Mouse (Mus musculus) small intestine, adult 2 months (tissue): Measurements from ENCODE around the gene Mdn1. TPM values are rescaled to one million over a fixed set of nuclear protein-coding genes. Genes with fewer than 3 reads are reported as not detected.

Experiments
- H3K27ac ChIP-seq: fragments of 200-500 bp; 2 replicates; pipeline ENCODE4 v1.5.1; 2012; ENCODE audit warnings: low read depth, low read length, control low read depth, inconsistent platforms; ENCODE audit not compliant: insufficient read depth
- H3K27me3 ChIP-seq: fragments of 200-500 bp; 2 replicates; pipeline ENCODE4 v1.6.1; 2012; ENCODE audit warnings: mild to moderate bottlenecking, moderate library complexity, low read length, inconsistent platforms; ENCODE audit not compliant: control insufficient read depth, insufficient read depth
- H3K36me3 ChIP-seq: fragments of 200-500 bp; 2 replicates; pipeline ENCODE4 v1.6.1; 2012; ENCODE audit warnings: mild to moderate bottlenecking, low read length, control low read depth, inconsistent platforms; ENCODE audit not compliant: control insufficient read depth, insufficient read depth
- H3K4me1 ChIP-seq: fragments of 200-500 bp; 2 replicates; pipeline ENCODE4 v1.6.1; 2012; ENCODE audit warnings: low read length, inconsistent platforms, mixed read lengths; ENCODE audit not compliant: control insufficient read depth, insufficient read depth, insufficient read length
- H3K4me3 ChIP-seq: fragments of 200-500 bp; 2 replicates; pipeline ENCODE4 v1.5.1; 2012; ENCODE audit warnings: low read depth, mild to moderate bottlenecking, control low read depth, inconsistent platforms, low read length, moderate library complexity
- CTCF ChIP-seq: fragments of 200-500 bp; IDR thresholded peaks from 2 replicates; pipeline ENCODE4 v1.5.1; 2012; ENCODE audit warnings: low read depth, mild to moderate bottlenecking, control low read depth, inconsistent platforms, low read length, moderate library complexity, mixed read lengths; ENCODE audit not compliant: insufficient replicate concordance, insufficient read length; ENCODE audit errors: extremely low read depth
- POLR2A ChIP-seq: fragments of 200-500 bp; IDR thresholded peaks from 2 replicates; pipeline ENCODE4 v1.6.1; 2012; ENCODE audit warnings: low read depth, mild to moderate bottlenecking, control low read depth, inconsistent platforms, low read length, moderate library complexity
- WGBS: fragments of 180-500 bp; shearing (Covaris S2); methylation state at CpG from one replicate; pipeline ENCODE4 v1.1.7; 2018; 5-methylcytosine and 5-hydroxymethylcytosine counted together
- polyA plus RNA-seq: library from polyadenylated mRNA; depleted of rRNA; stranded (reverse); fragments of >200 nt; gene quantifications from 2 replicates; pipeline ENCODE4 v1.2.3, GENCODE M21; 2012; rRNA removed

Gene Mdn1
- polyA plus RNA-seq, 1 experiment = 2.4 TPM

GRCm38 (mm10) chr4:32817478-32817877, 160.6 kb downstream of the Mdn1 start:
- Histone ChIP-seq H3K4me3 (no peak overlapping the region), H3K27me3 (no peaks in the 10 kb centered on the region), H3K27ac (no peak overlapping the region), H3K36me3 (no peaks in the 10 kb centered on the region), H3K4me1 (no peaks in the 10 kb centered on the region)
- WGBS = 77% methylated on average over 5 of the region's 5 CpGs
- TF ChIP-seq POLR2A (no peak), CTCF (no peak)

GRCm38 (mm10) chr4:32820676-32821075, 163.8 kb downstream of the Mdn1 start:
- Histone ChIP-seq H3K4me1 (no peaks in the 10 kb centered on the region), H3K27ac (no peak overlapping the region), H3K27me3 (no peaks in the 10 kb centered on the region), H3K36me3 (no peaks in the 10 kb centered on the region), H3K4me3 (no peak overlapping the region)
- no peak for TF ChIP-seq POLR2A
- TF ChIP-seq CTCF = no peak
- WGBS = 93% methylated on average over 3 of the region's 3 CpGs

- H3K27ac ChIP-seq = no peak overlapping the region
- H3K36me3 ChIP-seq = no peaks in the 10 kb centered on the region
- no peaks in the 10 kb centered on the region for H3K27me3 ChIP-seq
- H3K4me1 ChIP-seq = no peaks in the 10 kb centered on the region
- no peak overlapping the region for H3K4me3 ChIP-seq
- TF ChIP-seq CTCF (no peak), POLR2A (no peak)
- 58% methylated on average over 8 of the region's 8 CpGs for WGBS
These were observed 167.3 kb downstream of the Mdn1 start for GRCm38 (mm10) chr4:32824254-32824653.

Other genes starting within 250 kb of the Mdn1 start
- not detected in 2 replicates for gene Gja10, start 54.4 kb upstream of the Mdn1 start, polyA plus RNA-seq
- 0.18 and 1.6 TPM in 2 replicates for gene Casp8ap2, start 41.7 kb upstream of the Mdn1 start, polyA plus RNA-seq
- 0.19 and 1.2 TPM in 2 replicates for gene Lyrm2, start 143.1 kb downstream of the Mdn1 start, polyA plus RNA-seq